24 mouse cellular contexts compared by ENCODE assay signal in the genomic region with DNA sequence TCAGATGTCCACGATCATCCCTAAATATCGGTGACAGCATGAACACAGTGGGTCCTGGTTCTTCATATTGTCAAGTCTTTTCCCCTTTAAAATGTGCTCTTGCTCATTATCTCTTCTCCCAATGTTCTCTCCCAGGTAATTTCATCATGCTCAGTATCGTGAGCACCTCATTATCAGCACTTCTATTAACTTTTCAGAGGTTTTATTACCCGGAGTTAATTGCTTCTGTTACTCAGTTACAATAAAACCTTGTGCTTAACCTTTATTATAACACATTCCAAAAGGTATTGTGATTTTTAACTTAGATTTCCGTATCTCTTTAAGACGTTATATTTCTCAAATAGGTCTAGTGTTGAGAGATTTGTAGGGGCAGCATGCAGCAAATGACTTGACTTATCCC.
DNase-seq lines count a peak whose midpoint lies in the region; ATAC-seq and TF ChIP-seq lines count a peak whose summit lies in the region.
"Had no signal": no experiment of that assay in that cellular context is flagged by ENCODE, and none has a peak within 500 bp of the region (broad histone marks: within the 10 kb centered on the region; RNA-seq: fewer than 3 reads in every experiment).

No protein-coding gene starts in this region.

- H3K4me2 ChIP-seq in hindbrain, postnatal 0 days (ENCODE audit: low read depth, low read length) = no peak overlapping the region
- no peak overlapping the region for H3K4me2 ChIP-seq in midbrain, postnatal 0 days (ENCODE audit: low read depth, low read length, poor library complexity, severe bottlenecking)
- H3K4me2 ChIP-seq in midbrain, embryonic 14.5 days (ENCODE audit: low read length) = no peak overlapping the region
- H3K4me2 ChIP-seq in liver, embryonic 11.5 days = no peak overlapping the region
- H3K4me2 ChIP-seq: embryonic facial prominence, embryonic 12.5 days; forebrain, embryonic 13.5 days; forebrain, embryonic 15.5 days had no signal

- 84% methylated on average over 6 of the region's 6 CpGs for WGBS in hindbrain, postnatal 0 days
- WGBS in hindbrain, embryonic 10.5 days = 93% methylated on average over 6 of the region's 6 CpGs
- WGBS in midbrain, postnatal 0 days = 86% methylated on average over 6 of the region's 6 CpGs
- 88% methylated on average over 6 of the region's 6 CpGs for WGBS in midbrain, embryonic 14.5 days
- WGBS in liver, embryonic 11.5 days = 81% methylated on average over 6 of the region's 6 CpGs

- TF ChIP-seq CTCF in hindbrain, postnatal 0 days (IDR thresholded peaks at IDR 0.05; ENCODE audit: low read depth) = no peak
- TF ChIP-seq CTCF in midbrain, postnatal 0 days (IDR thresholded peaks at IDR 0.05) = no peak

- no peak overlapping the region for H3K9ac ChIP-seq in hindbrain, postnatal 0 days (replicated peaks; ENCODE audit: low read length)
- no peak overlapping the region for H3K9ac ChIP-seq in midbrain, postnatal 0 days (replicated peaks; ENCODE audit: low read length, poor library complexity, severe bottlenecking)
- H3K9ac ChIP-seq in midbrain, embryonic 14.5 days (replicated peaks; ENCODE audit: low read length) = no peak overlapping the region
- no peak overlapping the region for H3K9ac ChIP-seq in liver, embryonic 11.5 days (ENCODE audit: low read depth, low read length)
- H3K9ac ChIP-seq: embryonic facial prominence, embryonic 12.5 days; forebrain, embryonic 13.5 days; forebrain, embryonic 15.5 days had no signal

- no peaks in the 10 kb centered on the region for H3K4me1 ChIP-seq in hindbrain, postnatal 0 days (ENCODE audit: insufficient read depth, low read length)
- no peaks in the 10 kb centered on the region for H3K4me1 ChIP-seq in hindbrain, embryonic 10.5 days (replicated peaks)
- H3K4me1 ChIP-seq in midbrain, postnatal 0 days (ENCODE audit: insufficient read depth, low read length) = no peaks in the 10 kb centered on the region
- H3K4me1 ChIP-seq in midbrain, embryonic 14.5 days (ENCODE audit: control insufficient read depth, insufficient read depth, low read length) = no peaks in the 10 kb centered on the region
- no peaks in the 10 kb centered on the region for H3K4me1 ChIP-seq in liver, embryonic 11.5 days (replicated peaks; ENCODE audit: control insufficient read depth, insufficient read depth, low read length)
- H3K4me1 ChIP-seq: embryonic facial prominence, embryonic 10.5 days; embryonic facial prominence, embryonic 12.5 days; forebrain, embryonic 13.5 days; forebrain, embryonic 15.5 days had no signal

- peak; percentile 2 for DNase-seq in hindbrain, postnatal 0 days (ENCODE audit: low spot score)
- DNase-seq in hindbrain, embryonic 10.5 days (ENCODE audit: low spot score) = no peak
- peak; percentile 3 for DNase-seq in midbrain, postnatal 0 days (ENCODE audit: low spot score)
- DNase-seq in midbrain, embryonic 14.5 days = no peak
- peak; percentile 20 for DNase-seq in forelimb bud, embryonic 11.5 days (ENCODE audit: low read depth, low spot score)
- no peak for DNase-seq in liver, embryonic 11.5 days (ENCODE audit: low spot score)
- DNase-seq: adrenal gland, adult 8-10 months; adrenal gland, postnatal 14 days; adrenal gland, postnatal 36 days; B cell, adult 2 months; cerebellum, adult 11-12 months; cerebellum, adult 2 months; cerebellum, adult 9-10 months; cerebellum, postnatal 10 days; cerebellum, postnatal 25 days had no signal

- H3K27ac ChIP-seq in hindbrain, postnatal 0 days = no peak overlapping the region
- no peak overlapping the region for H3K27ac ChIP-seq in hindbrain, embryonic 10.5 days
- H3K27ac ChIP-seq in midbrain, postnatal 0 days (ENCODE audit: low read depth, low read length) = no peak overlapping the region
- H3K27ac ChIP-seq in midbrain, embryonic 14.5 days (replicated peaks; ENCODE audit: low read depth, low read length) = no peak overlapping the region
- no peak overlapping the region for H3K27ac ChIP-seq in liver, embryonic 11.5 days (ENCODE audit: low read depth, low read length)
- H3K27ac ChIP-seq: embryonic facial prominence, embryonic 10.5 days; embryonic facial prominence, embryonic 12.5 days; forebrain, embryonic 13.5 days; forebrain, embryonic 15.5 days had no signal

- no peaks in the 10 kb centered on the region for H3K27me3 ChIP-seq in hindbrain, postnatal 0 days (ENCODE audit: insufficient read depth, low read length)
- H3K27me3 ChIP-seq in hindbrain, embryonic 10.5 days (ENCODE audit: insufficient read depth, poor library complexity, severe bottlenecking) = no peaks in the 10 kb centered on the region
- H3K27me3 ChIP-seq in midbrain, postnatal 0 days (ENCODE audit: insufficient read depth, low read length) = no peaks in the 10 kb centered on the region
- no peaks in the 10 kb centered on the region for H3K27me3 ChIP-seq in midbrain, embryonic 14.5 days (ENCODE audit: control insufficient read depth, insufficient read depth, low read length)
- H3K27me3 ChIP-seq in liver, embryonic 11.5 days (replicated peaks; ENCODE audit: control insufficient read depth, insufficient read depth, low read length) = no peaks in the 10 kb centered on the region
- H3K27me3 ChIP-seq: CH12.LX; embryonic facial prominence, embryonic 12.5 days; forebrain, embryonic 13.5 days; forebrain, embryonic 15.5 days; Patski had no signal

- H3K9me3 ChIP-seq in hindbrain, postnatal 0 days (ENCODE audit: low read length) = no peaks in the 10 kb centered on the region
- H3K9me3 ChIP-seq in hindbrain, embryonic 10.5 days = no peaks in the 10 kb centered on the region
- H3K9me3 ChIP-seq in midbrain, postnatal 0 days (ENCODE audit: low read length) = no peaks in the 10 kb centered on the region
- H3K9me3 ChIP-seq in midbrain, embryonic 14.5 days (ENCODE audit: control insufficient read depth, low read length) = no peaks in the 10 kb centered on the region
- no peaks in the 10 kb centered on the region for H3K9me3 ChIP-seq in liver, embryonic 11.5 days (ENCODE audit: control insufficient read depth, low read length)
- H3K9me3 ChIP-seq: embryonic facial prominence, embryonic 10.5 days; embryonic facial prominence, embryonic 12.5 days; forebrain, embryonic 13.5 days; forebrain, embryonic 15.5 days; G1E had no signal

- H3K4me3 ChIP-seq in hindbrain, postnatal 0 days (ENCODE audit: low read length) = no peak overlapping the region
- H3K4me3 ChIP-seq in hindbrain, embryonic 10.5 days = no peak overlapping the region
- H3K4me3 ChIP-seq in midbrain, postnatal 0 days (ENCODE audit: low read depth, low read length) = no peak overlapping the region
- no peak overlapping the region for H3K4me3 ChIP-seq in midbrain, embryonic 14.5 days (replicated peaks; ENCODE audit: low read depth, low read length)
- no peak overlapping the region for H3K4me3 ChIP-seq in liver, embryonic 11.5 days (ENCODE audit: low read depth, low read length)
- H3K4me3 ChIP-seq: embryonic facial prominence, embryonic 10.5 days; embryonic facial prominence, embryonic 12.5 days; forebrain, embryonic 13.5 days; forebrain, embryonic 15.5 days had no signal

- no peak for ATAC-seq in hindbrain, postnatal 0 days
- no peak for ATAC-seq in midbrain, postnatal 0 days (ENCODE audit: low FRiP score)
- ATAC-seq in midbrain, embryonic 14.5 days (ENCODE audit: low FRiP score, low TSS enrichment) = no peak
- no peak for ATAC-seq in liver, embryonic 11.5 days (replicated peaks; ENCODE audit: low FRiP score)
- ATAC-seq: activated CD4-positive, CD25-positive, alpha-beta regulatory T cell, adult 4 months; CD4-positive, CD25-positive, alpha-beta regulatory T cell, adult 4 months; forebrain, embryonic 13.5 days; forebrain, embryonic 15.5 days; Patski had no signal

- H3K36me3 ChIP-seq in hindbrain, postnatal 0 days (ENCODE audit: insufficient read depth, low read length) = no peaks in the 10 kb centered on the region
- H3K36me3 ChIP-seq in hindbrain, embryonic 10.5 days = no peaks in the 10 kb centered on the region
- H3K36me3 ChIP-seq in midbrain, postnatal 0 days (ENCODE audit: insufficient read depth, low read length) = no peaks in the 10 kb centered on the region
- H3K36me3 ChIP-seq in midbrain, embryonic 14.5 days (ENCODE audit: control insufficient read depth, insufficient read depth, low read length) = no peaks in the 10 kb centered on the region
- H3K36me3 ChIP-seq in liver, embryonic 11.5 days (ENCODE audit: control insufficient read depth, insufficient read depth, low read length) = no peaks in the 10 kb centered on the region
- H3K36me3 ChIP-seq: embryonic facial prominence, embryonic 10.5 days; embryonic facial prominence, embryonic 12.5 days; forebrain, embryonic 15.5 days; G1E had no signal

Comparison
In these comparisons a context has a peak if more than half of its experiments do, and no peak if none do; other contexts are left out.
1. DNase-seq: peak in hindbrain, postnatal 0 days (single experiment), midbrain, postnatal 0 days (single experiment) and forelimb bud, embryonic 11.5 days (single experiment); none in hindbrain, embryonic 10.5 days (single experiment), midbrain, embryonic 14.5 days (single experiment) and liver, embryonic 11.5 days (single experiment).